Mouse (Mus musculus): ENCODE measurements around the gene Nrarp.

The Nrarp gene

GRCm38 (mm10) chr2:25151280-25151956, 29.1 kb upstream of the Nrarp start:
- Histone ChIP-seq H3K27me3 (ENCODE audit: insufficient read depth, low read length) (peaks cover 19% of the 10 kb centered on the region), H3K4me3 (replicated peaks; ENCODE audit: low read length) (no peak overlapping the region), H3K9me3 (ENCODE audit: low read length) (no peaks in the 10 kb centered on the region), H3K4me1 (replicated peaks; ENCODE audit: low read depth, low read length) (peaks cover 10% of the 10 kb centered on the region; the same call in 1 of the 2 replicates), H3K36me3 (ENCODE audit: insufficient read depth, low read length) (no peaks in the 10 kb centered on the region)
- no peak for TF ChIP-seq NANOG (IDR thresholded peaks at IDR 0.05; ENCODE audit: borderline replicate concordance, low read length)
- TF ChIP-seq CTCF (conservative IDR thresholded peaks at IDR 0.05; ENCODE audit: low read length): no peak
- TF ChIP-seq POU5F1 (IDR thresholded peaks at IDR 0.05; ENCODE audit: borderline replicate concordance, low read length): no peak

GRCm38 (mm10) chr2:25156177-25156576, 24.4 kb upstream of the Nrarp start:
- TF ChIP-seq POU5F1 (IDR thresholded peaks at IDR 0.05; ENCODE audit: borderline replicate concordance, low read length) (no peak), CTCF (conservative IDR thresholded peaks at IDR 0.05; ENCODE audit: low read length) (no peak), NANOG (IDR thresholded peaks at IDR 0.05; ENCODE audit: borderline replicate concordance, low read length) (no peak)
- Histone ChIP-seq H3K9me3 (ENCODE audit: low read length) (no peaks in the 10 kb centered on the region), H3K27me3 (ENCODE audit: insufficient read depth, low read length) (no peaks in the 10 kb centered on the region), H3K36me3 (ENCODE audit: insufficient read depth, low read length) (no peaks in the 10 kb centered on the region), H3K4me3 (replicated peaks; ENCODE audit: low read length) (no peak overlapping the region), H3K4me1 (replicated peaks; ENCODE audit: low read depth, low read length) (no peaks in the 10 kb centered on the region)

DNA sequence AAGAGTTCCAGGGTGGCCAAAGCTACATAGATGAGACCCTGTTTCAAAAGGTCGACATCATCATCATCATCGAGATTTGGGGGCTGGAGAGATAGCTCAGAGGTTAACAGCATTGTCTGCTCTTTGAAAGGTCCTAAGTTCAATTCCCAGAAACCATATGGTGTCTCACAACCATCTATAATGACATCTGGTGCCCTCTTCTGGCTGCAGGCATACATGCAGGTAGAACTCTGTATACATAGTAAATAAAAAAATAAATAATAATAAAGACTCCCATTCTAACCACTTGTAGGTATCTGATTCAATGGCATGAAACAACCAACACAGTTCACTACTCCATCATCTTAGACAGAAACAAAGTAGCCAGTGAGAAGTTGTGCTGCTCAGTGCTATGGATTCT, 23.6 kb upstream of the Nrarp start:
- no peaks in the 10 kb centered on the region for H3K27me3 ChIP-seq (ENCODE audit: insufficient read depth, low read length)
- no peak overlapping the region for H3K4me3 ChIP-seq (replicated peaks; ENCODE audit: low read length)
- H3K36me3 ChIP-seq (ENCODE audit: insufficient read depth, low read length): no peaks in the 10 kb centered on the region
- H3K9me3 ChIP-seq (ENCODE audit: low read length): no peaks in the 10 kb centered on the region
- no peak; the same call in 1 of the 2 replicates for TF ChIP-seq CTCF (conservative IDR thresholded peaks at IDR 0.05; ENCODE audit: low read length)
- no peak for TF ChIP-seq NANOG (IDR thresholded peaks at IDR 0.05; ENCODE audit: borderline replicate concordance, low read length)
- TF ChIP-seq POU5F1 (IDR thresholded peaks at IDR 0.05; ENCODE audit: borderline replicate concordance, low read length): no peak
- H3K4me1 ChIP-seq (replicated peaks; ENCODE audit: low read depth, low read length): 0 out of 2 replicates have a peak, but pooled peaks cover under 1% of the 10 kb centered on the region

DNA sequence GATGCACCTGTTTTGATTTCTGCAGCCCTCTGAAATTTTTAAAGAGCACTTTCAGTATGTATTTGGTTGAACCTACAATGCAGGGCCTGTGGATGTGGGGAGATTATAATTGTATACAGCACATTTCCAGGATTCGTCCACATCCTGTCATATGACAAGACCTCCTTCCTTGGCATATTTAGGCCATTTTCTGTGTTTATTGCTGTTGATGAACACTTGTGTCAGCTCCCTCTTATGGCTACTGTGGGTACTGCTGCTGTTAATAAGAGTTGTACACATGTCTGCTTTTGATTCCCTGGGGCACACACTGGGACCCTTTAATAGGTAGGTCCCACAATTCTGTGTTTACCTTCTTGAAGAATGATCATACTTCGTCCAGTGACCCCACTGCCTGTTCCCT, 22.9 kb upstream of the Nrarp start:
- no peak overlapping the region for H3K4me3 ChIP-seq (replicated peaks; ENCODE audit: low read length)
- H3K9me3 ChIP-seq (ENCODE audit: low read length): no peaks in the 10 kb centered on the region
- H3K27me3 ChIP-seq (ENCODE audit: insufficient read depth, low read length): peaks cover under 1% of the 10 kb centered on the region; the same call in 1 of the 2 replicates
- peaks cover 7% of the 10 kb centered on the region for H3K4me1 ChIP-seq (replicated peaks; ENCODE audit: low read depth, low read length)
- TF ChIP-seq POU5F1 (IDR thresholded peaks at IDR 0.05; ENCODE audit: borderline replicate concordance, low read length) (no peak), CTCF (conservative IDR thresholded peaks at IDR 0.05; ENCODE audit: low read length) (peak; percentile 94), NANOG (IDR thresholded peaks at IDR 0.05; ENCODE audit: borderline replicate concordance, low read length) (no peak)
- H3K36me3 ChIP-seq (ENCODE audit: insufficient read depth, low read length): no peaks in the 10 kb centered on the region

DNA sequence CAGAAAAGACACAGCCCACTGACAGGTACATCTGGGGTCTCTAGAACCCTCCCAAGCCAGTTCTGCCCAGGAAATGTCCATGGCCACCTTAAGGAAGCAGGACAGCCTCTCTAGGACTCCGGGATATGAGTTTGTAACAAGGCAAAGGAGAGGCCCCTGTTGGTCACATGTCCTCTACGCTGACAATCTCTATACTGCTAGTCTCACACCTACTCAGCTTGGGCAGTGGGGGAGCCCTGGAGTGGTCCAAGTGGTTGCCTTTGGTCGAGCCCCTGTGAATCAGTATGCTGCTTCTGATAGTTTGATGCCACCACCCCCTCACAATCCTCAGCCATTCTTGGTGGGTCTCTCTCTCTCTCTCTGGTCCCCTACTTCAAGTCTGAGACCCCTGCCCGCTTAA, 13.1 kb upstream of the Nrarp start:
- H3K36me3 ChIP-seq (ENCODE audit: insufficient read depth, low read length): no peaks in the 10 kb centered on the region

DNA sequence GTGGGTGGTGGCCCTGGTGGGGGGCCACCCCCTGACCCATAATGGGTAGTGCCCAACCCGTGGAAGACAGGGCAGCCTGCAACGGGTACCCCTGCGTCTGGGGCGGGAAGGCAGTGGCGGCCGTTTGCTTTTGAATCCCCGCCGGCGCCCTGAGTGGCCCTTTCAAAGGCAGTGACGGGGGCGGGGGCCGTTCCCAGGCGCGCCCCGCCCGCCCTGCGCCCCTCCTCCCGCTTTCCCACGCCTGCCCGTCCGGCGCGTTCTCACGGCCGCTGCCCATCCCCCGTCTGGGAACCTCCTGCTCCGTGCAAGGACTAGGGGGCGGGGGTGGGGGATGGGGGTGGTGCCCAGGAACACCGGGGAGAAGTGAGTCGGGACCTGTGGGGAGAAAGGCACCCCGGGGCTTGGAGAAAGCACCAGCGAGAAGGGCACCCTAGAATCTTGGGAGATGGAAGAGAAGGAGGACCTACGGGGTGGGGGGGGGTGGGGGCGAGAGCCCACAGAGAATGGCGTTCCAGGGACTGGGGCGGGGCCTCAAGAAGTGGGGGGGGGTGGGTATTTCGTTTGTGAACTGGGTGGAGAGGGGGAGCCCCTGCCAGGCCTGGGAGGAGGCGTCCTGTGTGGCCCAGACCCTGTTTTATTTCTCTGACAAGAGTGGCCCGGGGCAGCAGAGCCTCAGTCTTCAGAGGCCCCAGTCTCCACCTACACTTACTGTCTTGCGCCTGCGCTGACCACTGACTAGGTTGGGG, 12.5 kb upstream of the Nrarp start:
- H3K4me3 ChIP-seq (replicated peaks; ENCODE audit: low read length): peak overlapping the region; percentile 60
- no peak for TF ChIP-seq CTCF (conservative IDR thresholded peaks at IDR 0.05; ENCODE audit: low read length)
- no peaks in the 10 kb centered on the region for H3K36me3 ChIP-seq (ENCODE audit: insufficient read depth, low read length)
- H3K9me3 ChIP-seq (ENCODE audit: low read length): peaks cover 2% of the 10 kb centered on the region; the same call in 1 of the 2 replicates
- peaks cover 89% of the 10 kb centered on the region for H3K27me3 ChIP-seq (ENCODE audit: insufficient read depth, low read length)
- H3K4me1 ChIP-seq (replicated peaks; ENCODE audit: low read depth, low read length): peaks cover 54% of the 10 kb centered on the region

More for the DNA sequence above, 13.1 kb upstream of the Nrarp start:
- Histone ChIP-seq H3K27me3 (ENCODE audit: insufficient read depth, low read length) (peaks cover 87% of the 10 kb centered on the region), H3K4me3 (replicated peaks; ENCODE audit: low read length) (peak overlapping the region; percentile 60), H3K4me1 (replicated peaks; ENCODE audit: low read depth, low read length) (peaks cover 54% of the 10 kb centered on the region), H3K9me3 (ENCODE audit: low read length) (peaks cover 2% of the 10 kb centered on the region; the same call in 1 of the 2 replicates)
- TF ChIP-seq POU5F1 (IDR thresholded peaks at IDR 0.05; ENCODE audit: borderline replicate concordance, low read length) (no peak), CTCF (conservative IDR thresholded peaks at IDR 0.05; ENCODE audit: low read length) (no peak), NANOG (IDR thresholded peaks at IDR 0.05; ENCODE audit: borderline replicate concordance, low read length) (no peak)

DNA sequence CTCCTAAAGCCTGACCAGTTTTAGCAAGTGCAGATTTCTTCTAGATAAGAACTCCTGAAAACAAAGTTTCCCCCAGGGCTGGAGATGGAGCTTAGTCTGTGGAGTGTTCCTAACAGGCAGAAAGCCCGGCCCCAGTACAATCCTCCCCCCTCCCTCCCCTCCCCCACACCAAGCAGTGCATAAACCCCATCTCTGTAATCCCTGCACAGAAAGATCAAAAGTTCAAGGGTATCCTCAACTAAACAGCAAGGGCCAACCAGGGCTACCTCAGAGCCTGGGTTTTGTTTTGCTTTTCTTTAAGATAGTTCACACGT, 11.9 kb upstream of the Nrarp start:
- Histone ChIP-seq H3K4me3 (replicated peaks; ENCODE audit: low read length) (no peak overlapping the region), H3K9me3 (ENCODE audit: low read length) (peaks cover 2% of the 10 kb centered on the region; the same call in 1 of the 2 replicates), H3K27me3 (ENCODE audit: insufficient read depth, low read length) (peaks cover 89% of the 10 kb centered on the region), H3K4me1 (replicated peaks; ENCODE audit: low read depth, low read length) (peaks cover 52% of the 10 kb centered on the region), H3K36me3 (ENCODE audit: insufficient read depth, low read length) (no peaks in the 10 kb centered on the region)
- TF ChIP-seq NANOG (IDR thresholded peaks at IDR 0.05; ENCODE audit: borderline replicate concordance, low read length) (no peak), POU5F1 (IDR thresholded peaks at IDR 0.05; ENCODE audit: borderline replicate concordance, low read length) (no peak), CTCF (conservative IDR thresholded peaks at IDR 0.05; ENCODE audit: low read length) (no peak)

DNA sequence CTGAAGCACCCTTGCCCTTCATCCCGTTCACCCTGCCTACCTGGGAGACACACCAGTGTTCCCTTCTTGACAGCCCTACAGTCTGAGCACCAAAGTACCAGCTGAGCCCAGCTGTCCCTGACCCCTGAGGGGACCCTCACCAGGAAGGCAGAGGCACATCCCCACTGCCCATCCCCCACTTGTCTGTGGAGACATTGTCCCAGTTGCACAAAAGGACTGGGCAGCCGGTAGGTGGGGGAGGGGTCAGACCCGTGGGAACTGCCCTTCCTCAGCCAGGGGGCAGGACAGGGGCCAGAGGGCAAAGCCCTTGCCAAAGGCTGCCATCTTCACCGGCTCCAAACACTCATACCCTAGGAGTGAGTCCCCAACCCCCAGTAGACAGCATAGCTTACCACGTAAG, 10.8 kb upstream of the Nrarp start:
- Histone ChIP-seq H3K4me1 (replicated peaks; ENCODE audit: low read depth, low read length) (peaks cover 43% of the 10 kb centered on the region), H3K9me3 (ENCODE audit: low read length) (peaks cover 2% of the 10 kb centered on the region; the same call in 1 of the 2 replicates), H3K27me3 (ENCODE audit: insufficient read depth, low read length) (peaks cover 89% of the 10 kb centered on the region), H3K36me3 (ENCODE audit: insufficient read depth, low read length) (no peaks in the 10 kb centered on the region), H3K4me3 (replicated peaks; ENCODE audit: low read length) (no peak overlapping the region; the same call in 1 of the 2 replicates)
- TF ChIP-seq POU5F1 (IDR thresholded peaks at IDR 0.05; ENCODE audit: borderline replicate concordance, low read length): no peak
- no peak for TF ChIP-seq CTCF (conservative IDR thresholded peaks at IDR 0.05; ENCODE audit: low read length)
- TF ChIP-seq NANOG (IDR thresholded peaks at IDR 0.05; ENCODE audit: borderline replicate concordance, low read length): no peak

Data from E14TG2a.4 (cell line).